Mouse (Mus musculus) hindbrain, embryonic 13.5 days (tissue): ENCODE data around the gene Rack1. TPM values are rescaled to one million over a fixed set of nuclear protein-coding genes. Genes with fewer than 3 reads are reported as not detected.

Experiments used
- ATAC-seq: fragments of 200-750 bp; cut with Nextera tagmentation; 2 replicates; pipeline ENCODE4 v1.8.0; 2017; ENCODE audit warnings: moderate TSS enrichment; ENCODE audit not compliant: low FRiP score
- H3K27ac ChIP-seq: fragments of 300-500 bp; sonication (generic); 2 replicates; pipeline ENCODE4 v1.5.1; 2015; ENCODE audit warnings: inconsistent platforms, mild to moderate bottlenecking, moderate library complexity
- H3K27me3 ChIP-seq: fragments of 300-500 bp; sonication (generic); 2 replicates; pipeline ENCODE4 v1.6.1; 2015; ENCODE audit warnings: mild to moderate bottlenecking, inconsistent platforms
- H3K36me3 ChIP-seq: fragments of 300-500 bp; sonication (generic); 2 replicates; pipeline ENCODE4 v1.6.1; 2015; ENCODE audit warnings: mild to moderate bottlenecking, inconsistent platforms
- H3K4me1 ChIP-seq: fragments of 300-500 bp; sonication (generic); replicated peaks from 2 replicates; pipeline ENCODE4 v1.6.1; 2015; ENCODE audit warnings: inconsistent platforms
- H3K4me2 ChIP-seq: fragments of 300-500 bp; sonication (generic); 2 replicates; pipeline ENCODE4 v1.6.1; 2015; ENCODE audit warnings: inconsistent platforms, mild to moderate bottlenecking, moderate library complexity
- H3K4me3 ChIP-seq: fragments of 300-500 bp; sonication (generic); 2 replicates; pipeline ENCODE4 v1.5.1; 2015; ENCODE audit warnings: mild to moderate bottlenecking, inconsistent platforms
- H3K9ac ChIP-seq: fragments of 300-500 bp; sonication (generic); 2 replicates; pipeline ENCODE4 v1.6.1; 2015; ENCODE audit warnings: mild to moderate bottlenecking, inconsistent platforms
- H3K9me3 ChIP-seq: fragments of 300-500 bp; sonication (generic); 2 replicates; pipeline ENCODE4 v1.6.1; 2016; ENCODE audit warnings: inconsistent platforms
- WGBS: fragments of 180-500 bp; shearing (Covaris S2); methylation state at CpG from one replicate; pipeline ENCODE4 v1.1.7; 2015; 5-methylcytosine and 5-hydroxymethylcytosine counted together
- polyA plus RNA-seq: library from polyadenylated mRNA; unstranded; fragments of >200 nt; fragmentation: Nextera tagmentation; extraction: Ambion mirVana; gene quantifications from 2 replicates; pipeline ENCODE4 v1.2.1, GENCODE M21; 2015

Gene Rack1
- polyA plus RNA-seq, 1 experiment from 2014 or later, result 448 TPM

DNA sequence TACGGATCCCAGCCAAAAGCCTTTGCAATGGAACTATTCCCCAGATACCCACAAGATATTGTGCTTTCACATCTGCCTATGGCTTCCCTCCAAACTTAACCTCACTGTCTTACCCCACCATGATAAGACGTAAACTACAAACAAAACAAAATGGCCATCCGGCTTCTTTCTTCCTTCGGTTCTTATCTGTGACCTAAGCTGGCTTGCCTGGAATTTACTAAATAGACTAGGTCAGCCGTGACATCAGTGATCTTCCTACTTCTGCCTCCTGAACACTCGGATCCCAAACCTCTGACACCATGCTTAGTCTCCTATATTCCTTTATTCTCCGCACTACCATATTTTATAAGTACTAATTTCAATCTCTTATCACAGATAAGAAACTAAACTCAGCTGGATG, 1.8 kb upstream of the Rack1 start:
- H3K4me1 ChIP-seq, result peaks cover 38% of the 10 kb centered on the region
- peak overlapping the region; percentile 83; the same call in 1 of the 2 replicates for H3K4me3 ChIP-seq
- 86% methylated on average over 7 of the region's 7 CpGs for WGBS
- H3K4me2 ChIP-seq, result peak overlapping the region; percentile 98
- H3K36me3 ChIP-seq, result peaks cover 19% of the 10 kb centered on the region
- H3K9me3 ChIP-seq, result no peaks in the 10 kb centered on the region
- no peak overlapping the region for H3K27ac ChIP-seq
- ATAC-seq, result no peak
- no peaks in the 10 kb centered on the region for H3K27me3 ChIP-seq
- peak overlapping the region; percentile 95 for H3K9ac ChIP-seq

DNA sequence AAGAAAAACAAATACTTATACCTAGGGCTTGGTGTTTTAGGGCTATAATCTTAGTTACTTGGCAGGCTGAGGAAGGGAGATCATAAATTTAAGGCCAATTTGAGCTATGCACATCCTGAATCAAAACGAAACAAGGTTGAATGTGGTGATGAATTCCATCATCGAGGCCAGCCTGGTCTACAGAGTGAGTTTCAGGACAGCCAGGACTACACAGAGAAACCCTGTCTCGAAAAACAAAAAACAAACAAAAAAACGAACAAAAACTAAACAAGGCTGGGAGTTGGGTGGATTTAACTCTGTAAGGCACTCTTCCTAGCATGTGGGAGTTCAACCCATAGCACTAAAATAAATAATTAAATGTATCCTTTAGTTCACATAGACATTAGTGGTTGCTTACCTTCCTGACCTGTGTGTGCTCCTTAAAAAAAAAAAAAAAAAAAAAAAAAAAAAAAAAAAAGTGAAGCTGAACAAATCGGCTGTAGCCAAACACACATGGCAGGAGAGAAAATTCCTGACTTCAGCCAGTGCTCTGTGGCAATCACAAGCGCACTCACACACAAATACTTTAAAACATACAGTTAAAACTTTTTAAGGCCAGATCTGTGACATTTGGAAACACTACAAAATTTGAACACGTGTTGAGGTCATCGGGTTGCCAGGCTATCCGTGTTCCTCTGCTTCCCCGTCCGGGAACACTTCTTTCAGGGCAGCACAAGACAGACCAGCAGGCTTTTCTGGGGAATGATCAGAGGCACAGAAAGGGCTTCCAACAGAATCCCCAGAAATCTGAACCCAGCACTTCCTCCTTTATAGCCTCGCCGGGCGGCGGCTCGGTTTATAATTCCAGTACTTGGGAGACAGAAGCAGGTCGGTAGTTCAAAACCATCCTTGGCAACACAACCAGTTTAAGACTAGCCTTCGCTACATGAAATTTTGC, 880 bp upstream of the Rack1 start:
- H3K9ac ChIP-seq, result peak overlapping the region; percentile 95
- H3K9me3 ChIP-seq, result no peaks in the 10 kb centered on the region
- peaks cover 29% of the 10 kb centered on the region for H3K36me3 ChIP-seq
- H3K4me3 ChIP-seq, result peak overlapping the region; percentile 83
- peak overlapping the region; percentile 98 for H3K4me2 ChIP-seq
- peak; percentile 14 for ATAC-seq
- H3K27ac ChIP-seq, result peak overlapping the region; percentile 95
- WGBS, result 11% methylated on average over 18 of the region's 18 CpGs
- peaks cover 38% of the 10 kb centered on the region for H3K4me1 ChIP-seq
- H3K27me3 ChIP-seq, result no peaks in the 10 kb centered on the region

DNA sequence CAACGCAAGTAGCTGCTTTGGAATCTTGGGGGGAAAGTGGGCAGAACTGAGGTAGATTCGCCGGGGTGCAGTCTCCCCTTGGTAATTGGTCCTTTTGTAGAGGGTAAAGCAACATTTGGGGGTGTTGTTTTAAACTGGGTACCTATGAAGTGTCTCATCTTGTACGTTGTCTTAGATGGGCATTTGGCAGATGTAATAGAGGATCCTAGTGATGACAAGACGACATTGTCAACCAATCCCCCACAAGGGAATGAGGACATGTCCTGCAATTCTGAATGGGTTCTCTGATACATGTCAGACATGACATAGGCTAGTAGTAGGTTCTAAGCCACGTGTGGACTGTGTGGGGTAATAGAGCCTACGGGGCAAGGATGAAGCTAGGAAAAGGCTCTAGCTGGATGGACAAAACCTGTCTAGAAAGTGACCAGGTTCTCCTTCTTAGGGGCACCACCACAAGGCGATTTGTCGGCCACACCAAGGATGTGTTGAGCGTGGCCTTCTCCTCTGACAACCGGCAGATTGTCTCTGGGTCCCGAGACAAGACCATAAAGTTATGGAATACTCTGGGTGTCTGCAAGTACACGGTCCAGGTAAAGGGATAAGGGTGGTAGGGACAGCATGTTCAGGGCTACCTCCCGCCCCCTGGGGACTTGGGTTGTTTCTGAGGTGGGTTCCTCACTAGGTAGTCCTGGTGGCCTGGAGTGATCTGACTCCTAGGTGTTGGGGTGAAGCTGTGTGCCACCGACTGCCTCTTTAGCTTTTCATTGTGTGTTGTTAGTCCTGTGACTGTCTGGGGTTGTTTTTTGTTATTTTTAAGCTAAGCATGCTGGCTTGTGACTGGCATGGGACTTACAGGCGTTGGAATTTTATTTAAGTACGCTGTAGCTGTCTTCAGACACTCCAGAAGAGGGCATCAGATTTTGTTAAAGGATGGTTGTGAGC, 2.0 kb downstream of the Rack1 start:
- H3K4me2 ChIP-seq, result peak overlapping the region; percentile 98
- H3K4me3 ChIP-seq, result peak overlapping the region; percentile 83
- peak overlapping the region; percentile 95 for H3K9ac ChIP-seq
- peaks cover 57% of the 10 kb centered on the region for H3K36me3 ChIP-seq
- H3K27me3 ChIP-seq, result no peaks in the 10 kb centered on the region
- peaks cover 38% of the 10 kb centered on the region for H3K4me1 ChIP-seq
- 81% methylated on average over 17 of the region's 17 CpGs for WGBS
- no peaks in the 10 kb centered on the region for H3K9me3 ChIP-seq
- ATAC-seq, result no peak
- H3K27ac ChIP-seq, result no peak overlapping the region

DNA sequence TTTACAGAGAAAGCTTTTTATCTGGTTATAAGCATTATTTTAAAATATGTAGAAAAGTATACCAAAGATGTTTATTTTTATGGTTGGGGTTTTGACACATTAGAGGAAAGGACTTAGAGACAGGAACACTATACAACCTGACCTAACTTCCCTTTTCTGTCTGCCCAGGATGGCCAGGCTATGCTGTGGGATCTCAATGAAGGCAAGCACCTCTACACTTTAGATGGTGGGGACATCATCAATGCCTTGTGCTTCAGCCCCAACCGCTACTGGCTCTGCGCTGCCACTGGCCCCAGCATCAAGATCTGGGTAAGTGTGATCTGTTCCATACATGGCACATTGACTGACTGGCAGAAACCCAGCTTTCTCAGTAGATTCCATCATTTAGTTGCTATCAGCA, 3.9 kb downstream of the Rack1 start:
- Histone ChIP-seq H3K27me3 (no peaks in the 10 kb centered on the region), H3K27ac (no peak overlapping the region), H3K4me3 (no peak overlapping the region), H3K4me1 (peaks cover 22% of the 10 kb centered on the region), H3K36me3 (peaks cover 76% of the 10 kb centered on the region), H3K4me2 (no peak overlapping the region), H3K9ac (no peak overlapping the region), H3K9me3 (no peaks in the 10 kb centered on the region)
- WGBS, result 98% methylated on average over 2 of the region's 2 CpGs
- ATAC-seq, result no peak

DNA sequence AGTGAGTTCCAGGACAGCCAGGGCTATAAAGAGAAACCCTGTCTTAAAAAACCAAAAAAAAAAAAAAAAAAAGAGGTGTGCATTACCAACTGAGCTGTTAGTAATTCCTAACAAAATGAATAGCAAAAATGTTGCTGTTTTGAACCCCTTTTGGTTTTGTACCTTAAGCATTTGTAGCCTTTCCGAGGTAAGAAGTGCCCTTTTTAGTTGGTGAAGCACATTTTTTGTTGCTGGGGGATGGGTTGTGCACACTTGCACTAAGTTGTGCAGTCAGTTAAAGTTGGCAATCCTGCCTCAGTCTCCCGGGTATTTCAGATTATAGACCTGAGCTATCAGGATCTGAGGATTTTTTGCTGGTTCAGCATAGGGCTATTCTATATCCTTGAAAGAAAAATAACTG, 4.8 kb downstream of the Rack1 start:
- Histone ChIP-seq H3K36me3 (peaks cover 85% of the 10 kb centered on the region), H3K27ac (no peak overlapping the region), H3K9ac (no peak overlapping the region), H3K4me2 (no peak overlapping the region), H3K27me3 (no peaks in the 10 kb centered on the region), H3K9me3 (no peaks in the 10 kb centered on the region), H3K4me1 (peaks cover 21% of the 10 kb centered on the region), H3K4me3 (no peak overlapping the region)
- ATAC-seq, result no peak
- 85% methylated on average over 2 of the region's 2 CpGs for WGBS

DNA sequence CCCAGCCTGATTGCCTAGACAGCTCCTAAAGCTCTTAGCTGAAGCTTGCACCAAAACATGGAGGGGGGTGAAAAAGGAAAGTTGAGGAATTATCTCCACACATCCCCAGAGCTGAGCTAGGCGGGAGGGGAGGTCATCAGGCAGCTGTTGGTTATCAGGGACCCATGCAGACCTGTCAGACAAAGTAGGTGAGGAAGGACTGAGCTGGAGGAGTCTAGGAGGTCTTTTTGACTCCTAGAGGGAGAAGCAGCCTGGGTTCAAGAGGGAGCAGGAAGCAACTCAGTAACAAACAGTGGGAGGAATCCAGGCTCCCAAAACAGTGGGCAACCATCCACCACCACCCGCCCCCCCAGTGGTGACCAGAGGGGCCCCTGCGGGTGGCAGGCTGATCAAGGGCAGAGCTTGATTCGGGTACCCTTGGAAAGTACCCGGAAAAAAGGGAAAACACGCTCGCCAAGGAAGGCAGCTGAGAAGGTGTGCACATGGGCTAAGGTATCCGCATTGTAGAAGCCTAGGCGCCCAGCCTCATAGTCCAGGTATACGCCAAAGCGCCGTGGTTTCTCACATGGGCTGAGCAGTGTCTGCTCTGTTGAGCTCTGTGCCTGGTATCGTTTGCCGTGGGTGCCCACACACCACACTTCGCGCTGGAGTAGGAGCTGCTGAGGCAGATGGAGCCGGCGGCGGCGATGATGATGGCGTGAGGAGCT, 6.9 kb downstream of the Rack1 start:
- no peaks in the 10 kb centered on the region for H3K27me3 ChIP-seq
- H3K4me2 ChIP-seq, result no peak overlapping the region
- no peaks in the 10 kb centered on the region for H3K9me3 ChIP-seq
- no peak overlapping the region for H3K27ac ChIP-seq
- no peak overlapping the region for H3K9ac ChIP-seq
- H3K4me1 ChIP-seq, result peaks cover 9% of the 10 kb centered on the region
- peak; percentile 29; the same call in 1 of the 2 replicates for ATAC-seq
- 63% methylated on average over 21 of the region's 21 CpGs for WGBS
- peaks cover 99% of the 10 kb centered on the region for H3K36me3 ChIP-seq
- H3K4me3 ChIP-seq, result no peak overlapping the region

DNA sequence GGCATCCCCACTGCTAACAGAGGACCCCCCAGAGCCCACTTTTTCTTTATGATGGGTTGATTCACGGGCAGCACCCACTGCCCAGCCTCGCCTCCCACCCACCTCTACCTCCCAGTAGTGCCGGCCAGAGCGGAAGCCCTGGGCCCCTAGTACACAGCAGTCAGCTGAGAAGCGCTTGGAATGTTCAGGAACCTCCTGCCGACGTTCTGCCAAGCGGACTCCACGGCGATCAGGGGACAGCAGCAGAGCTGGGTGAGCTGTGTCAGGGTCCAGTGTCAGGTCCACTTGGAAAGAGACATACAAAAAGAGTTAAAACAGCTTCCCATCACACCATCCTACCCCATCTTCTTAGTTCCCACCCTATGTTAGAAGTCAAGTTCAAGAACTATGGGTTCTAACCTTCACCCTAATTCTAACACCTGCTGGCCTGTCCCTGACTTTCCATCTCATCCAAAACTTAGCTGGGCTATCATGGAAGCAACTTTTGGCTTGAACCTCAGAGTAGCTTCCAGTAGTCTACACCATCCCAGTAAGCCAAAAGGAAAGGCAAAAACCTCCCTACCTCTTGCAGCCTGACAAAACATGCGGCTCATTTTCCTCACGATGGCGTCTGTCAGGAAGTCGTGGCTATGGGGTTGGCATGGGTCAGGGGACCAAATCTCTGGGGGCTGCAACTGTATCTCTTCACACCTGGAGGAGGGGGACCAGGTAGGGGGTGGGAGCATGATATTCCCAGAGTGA, 7.6 kb downstream of the Rack1 start:
- Histone ChIP-seq H3K27me3 (no peaks in the 10 kb centered on the region), H3K4me3 (no peak overlapping the region), H3K9ac (no peak overlapping the region), H3K27ac (no peak overlapping the region), H3K4me1 (peaks cover 2% of the 10 kb centered on the region), H3K9me3 (no peaks in the 10 kb centered on the region), H3K36me3 (peaks cover 98% of the 10 kb centered on the region), H3K4me2 (no peak overlapping the region)
- WGBS, result 72% methylated on average over 14 of the region's 14 CpGs
- no peak for ATAC-seq

DNA sequence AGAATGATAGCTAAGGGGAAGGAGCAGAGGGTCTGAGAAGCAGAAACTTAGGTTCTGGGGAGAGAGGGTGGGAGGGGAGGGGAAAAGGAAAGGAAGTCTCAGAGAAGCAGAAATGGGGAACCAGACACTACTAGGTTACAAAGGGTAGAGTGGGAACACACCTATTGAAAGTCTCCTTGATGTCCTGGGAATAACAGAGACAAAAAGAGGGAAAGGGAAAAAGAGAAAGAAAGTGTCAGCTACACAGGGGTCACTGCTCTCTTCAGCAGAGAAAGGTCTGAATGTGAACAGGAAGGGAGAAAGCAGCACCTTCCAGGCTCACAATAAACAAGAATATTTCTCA, 8.1 kb downstream of the Rack1 start:
- Histone ChIP-seq H3K9ac (no peak overlapping the region), H3K9me3 (no peaks in the 10 kb centered on the region), H3K4me3 (no peak overlapping the region), H3K27ac (no peak overlapping the region), H3K27me3 (no peaks in the 10 kb centered on the region), H3K4me1 (0 out of 2 replicates have a peak, but pooled peaks cover 3% of the 10 kb centered on the region), H3K4me2 (no peak overlapping the region), H3K36me3 (peaks cover 97% of the 10 kb centered on the region)
- no peak for ATAC-seq

DNA sequence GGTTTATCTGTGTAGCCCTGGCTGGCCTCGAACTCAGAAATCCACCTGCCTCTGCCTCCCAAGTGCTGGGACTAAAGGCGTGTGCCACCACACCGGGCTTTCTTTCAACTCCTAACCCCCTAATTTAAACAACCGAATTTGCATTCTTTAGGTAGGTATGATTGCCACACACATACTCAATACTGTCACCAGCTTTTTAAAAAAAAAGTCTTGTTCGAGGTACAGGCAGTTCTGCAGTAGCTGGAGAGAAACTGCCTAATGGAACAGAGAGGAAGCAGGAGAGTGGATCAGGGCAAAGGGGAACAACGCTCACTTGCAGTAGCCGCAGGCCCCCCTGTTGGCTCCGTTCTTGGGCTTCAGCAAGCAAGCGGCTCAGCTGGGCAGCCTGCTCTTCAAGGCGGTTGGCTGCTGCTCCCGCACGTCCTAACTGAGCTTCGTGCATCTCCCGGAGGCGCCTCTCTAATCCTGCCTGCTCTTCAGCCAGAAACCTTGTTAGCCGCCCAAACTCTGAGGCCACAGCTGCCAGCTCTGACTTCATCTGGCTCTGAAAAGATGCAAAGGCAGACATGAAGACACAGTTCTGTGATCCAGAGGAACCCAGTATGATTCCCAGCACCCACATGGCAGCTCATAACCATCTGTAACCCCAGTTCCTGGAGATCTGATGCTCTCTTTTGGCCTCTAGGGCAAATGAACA, 8.8 kb downstream of the Rack1 start:
- H3K27ac ChIP-seq, result no peak overlapping the region
- H3K9me3 ChIP-seq, result no peaks in the 10 kb centered on the region
- H3K4me1 ChIP-seq, result peaks cover 9% of the 10 kb centered on the region; the same call in 1 of the 2 replicates
- H3K4me3 ChIP-seq, result no peak overlapping the region
- H3K9ac ChIP-seq, result no peak overlapping the region
- no peaks in the 10 kb centered on the region for H3K27me3 ChIP-seq
- peaks cover 94% of the 10 kb centered on the region for H3K36me3 ChIP-seq
- 78% methylated on average over 16 of the region's 16 CpGs for WGBS
- no peak for ATAC-seq
- H3K4me2 ChIP-seq, result no peak overlapping the region

DNA sequence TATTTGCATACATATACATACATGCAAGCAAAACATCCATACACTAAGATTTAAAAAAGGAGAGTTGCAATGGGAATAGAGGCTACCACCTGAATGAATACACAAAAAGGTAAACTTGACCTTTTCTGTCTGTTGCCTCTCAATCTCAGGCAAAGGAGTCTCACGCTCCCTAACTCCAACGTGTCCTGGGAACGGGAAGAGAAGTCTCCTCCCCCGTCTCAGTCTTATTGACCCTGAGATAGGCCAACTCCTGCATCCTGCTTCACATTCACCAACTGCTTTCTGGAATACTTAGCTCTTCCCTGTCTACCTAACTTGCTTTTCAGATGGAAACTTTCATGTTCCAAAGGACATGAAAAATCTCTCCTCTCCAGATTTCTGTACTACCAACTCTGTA, 9.3 kb downstream of the Rack1 start:
- ATAC-seq, result no peak
- H3K9ac ChIP-seq, result no peak overlapping the region
- H3K4me2 ChIP-seq, result no peak overlapping the region
- peaks cover 13% of the 10 kb centered on the region for H3K4me1 ChIP-seq
- H3K4me3 ChIP-seq, result no peak overlapping the region
- peaks cover 89% of the 10 kb centered on the region for H3K36me3 ChIP-seq
- 72% methylated on average over 4 of the region's 4 CpGs for WGBS
- H3K27ac ChIP-seq, result no peak overlapping the region
- no peaks in the 10 kb centered on the region for H3K9me3 ChIP-seq
- no peaks in the 10 kb centered on the region for H3K27me3 ChIP-seq

DNA sequence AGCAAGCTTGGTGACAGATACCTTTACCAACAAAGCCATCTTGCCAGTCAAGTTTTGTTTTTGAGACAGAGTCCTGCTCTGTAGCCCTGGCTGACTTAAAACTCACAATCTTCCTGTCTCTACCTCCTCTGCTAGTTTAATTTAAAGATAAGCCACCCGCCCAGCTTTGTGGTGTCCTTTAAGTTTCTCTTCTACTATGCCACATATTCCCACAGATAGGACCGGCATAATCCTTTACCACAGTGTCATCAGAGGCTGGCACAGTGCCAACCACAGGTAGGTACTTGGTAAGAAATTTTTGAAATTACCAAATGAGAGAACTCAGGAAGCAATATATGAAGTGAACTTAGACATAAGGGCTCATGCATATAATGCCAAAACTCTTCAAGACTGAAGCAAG, 10.0 kb downstream of the Rack1 start:
- Histone ChIP-seq H3K36me3 (peaks cover 82% of the 10 kb centered on the region), H3K4me1 (peaks cover 20% of the 10 kb centered on the region)
- no peak for ATAC-seq

More for the DNA sequence above, 10.0 kb downstream of the Rack1 start:
- Histone ChIP-seq H3K27ac (no peak overlapping the region), H3K27me3 (no peaks in the 10 kb centered on the region), H3K4me2 (no peak overlapping the region), H3K9ac (no peak overlapping the region), H3K9me3 (no peaks in the 10 kb centered on the region), H3K4me3 (no peak overlapping the region)
- 90% methylated on average over 2 of the region's 2 CpGs for WGBS
